Mouse (Mus musculus) kidney, postnatal 0 days (tissue): ENCODE results near the gene Taok1. TPM values are rescaled to one million over a fixed set of nuclear protein-coding genes. Genes with fewer than 3 reads are reported as not detected.

Experiments
- ATAC-seq: fragments of 200-750 bp; cut with Nextera tagmentation; replicated peaks from 2 replicates; pipeline ENCODE4 v1.8.0; 2017; ENCODE audit warnings: low read depth, moderate number of reproducible peaks, moderate TSS enrichment, moderate library complexity; ENCODE audit not compliant: low FRiP score
- DNase-seq: peaks from one replicate; pipeline ENCODE4 v3.0.0-alpha.2; 2016; ENCODE audit warnings: low spot score
- H3K27ac ChIP-seq: fragments of 300-500 bp; sonication (generic); 2 replicates; pipeline ENCODE4 v1.5.1; 2014; ENCODE audit warnings: mild to moderate bottlenecking
- H3K27me3 ChIP-seq: fragments of 300-500 bp; sonication (generic); 2 replicates; pipeline ENCODE4 v1.6.1; 2014; ENCODE audit warnings: low read length, mixed read lengths; ENCODE audit not compliant: insufficient read depth
- H3K36me3 ChIP-seq: fragments of 300-500 bp; sonication (generic); 2 replicates; pipeline ENCODE4 v1.6.1; 2014; ENCODE audit warnings: low read length, mixed read lengths; ENCODE audit not compliant: insufficient read depth
- H3K4me1 ChIP-seq: fragments of 300-500 bp; sonication (generic); replicated peaks from 2 replicates; pipeline ENCODE4 v1.6.1; 2014; ENCODE audit warnings: antibody characterized with exemption, low read length, mixed read lengths; ENCODE audit not compliant: insufficient read depth
- H3K4me2 ChIP-seq: fragments of 300-500 bp; sonication (generic); 2 replicates; pipeline ENCODE4 v1.6.1; 2014; ENCODE audit warnings: mild to moderate bottlenecking, low read length, moderate library complexity, mixed read lengths
- H3K4me3 ChIP-seq: fragments of 300-500 bp; sonication (generic); replicated peaks from 2 replicates; pipeline ENCODE4 v1.5.1; 2014; ENCODE audit warnings: low read depth, low read length
- H3K9ac ChIP-seq: fragments of 300-500 bp; sonication (generic); 2 replicates; pipeline ENCODE4 v1.6.1; 2014; ENCODE audit warnings: low read depth, low read length
- H3K9me3 ChIP-seq: fragments of 300-500 bp; sonication (generic); replicated peaks from 2 replicates; pipeline ENCODE4 v1.6.1; 2016; ENCODE audit warnings: low read length, inconsistent platforms, mixed read lengths
- CTCF ChIP-seq: IDR thresholded peaks from 2 replicates; pipeline ENCODE4 v1.5.1; 2016; ENCODE audit warnings: antibody characterized with exemption, low read depth, mild to moderate bottlenecking, moderate library complexity
- WGBS: fragments of 180-500 bp; shearing (Covaris S2); extraction: QIAGEN DNeasy Blood & Tissue Kit; methylation state at CpG from one replicate; pipeline ENCODE4 v1.1.7; 2014; 5-methylcytosine and 5-hydroxymethylcytosine counted together
- polyA plus RNA-seq: library from polyadenylated mRNA; unstranded; fragments of >200 nt; fragmentation: Nextera tagmentation; extraction: Ambion mirVana; gene quantifications from 2 replicates; pipeline ENCODE4 v1.2.1, GENCODE M21; 2015

The Taok1 gene
- polyA plus RNA-seq, 1 experiment from 2014 or later = 17.7 TPM

- ATAC-seq (peak; percentile 46; the same call in 1 of the 2 replicates), DNase-seq (peak; percentile 89)
- Histone ChIP-seq H3K9me3 (no peaks in the 10 kb centered on the region), H3K27me3 (no peaks in the 10 kb centered on the region), H3K4me1 (no peaks in the 10 kb centered on the region), H3K27ac (no peak overlapping the region), H3K4me3 (peak overlapping the region; percentile 25), H3K4me2 (peak overlapping the region; percentile 64), H3K36me3 (no peaks in the 10 kb centered on the region), H3K9ac (no peak overlapping the region)
- TF ChIP-seq CTCF = peak; percentile 94
- WGBS = 10% methylated on average over 8 of the region's 8 CpGs
These were observed 22.6 kb upstream of the Taok1 start for GRCm38 (mm10) chr11:77630257-77630670.

DNA sequence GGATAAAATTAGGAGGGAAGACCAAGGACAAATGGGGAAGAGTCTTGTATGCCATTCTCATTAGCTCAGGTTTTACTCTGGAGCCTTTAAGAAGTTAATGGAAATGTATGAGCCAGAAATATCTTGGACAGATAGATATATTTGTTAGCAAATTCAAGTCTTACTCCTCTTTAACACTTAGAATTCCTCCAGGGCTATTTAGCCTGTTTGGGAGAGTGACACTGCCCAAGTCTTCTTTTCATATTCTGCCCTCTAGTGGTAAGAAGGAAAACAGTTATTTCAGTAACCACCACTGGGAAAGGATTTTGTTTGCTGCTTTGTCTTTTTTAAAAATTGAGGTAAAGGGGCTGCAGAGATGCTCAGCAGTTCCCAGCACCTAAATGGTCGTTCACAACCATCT is 21.9 kb upstream of the Taok1 start:
- Histone ChIP-seq H3K4me1 (no peaks in the 10 kb centered on the region), H3K4me3 (no peak overlapping the region), H3K27ac (no peak overlapping the region), H3K9me3 (no peaks in the 10 kb centered on the region), H3K36me3 (no peaks in the 10 kb centered on the region), H3K9ac (no peak overlapping the region), H3K4me2 (no peak overlapping the region), H3K27me3 (no peaks in the 10 kb centered on the region)
- TF ChIP-seq CTCF = peak; percentile 83
- DNase-seq (peak; percentile 92), ATAC-seq (no peak)
- WGBS = 0% methylated on average over 1 of the region's 1 CpGs

- Histone ChIP-seq H3K4me1 (0 out of 2 replicates have a peak, but pooled peaks cover 6% of the 10 kb centered on the region), H3K4me3 (no peak overlapping the region), H3K4me2 (no peak overlapping the region), H3K27ac (no peak overlapping the region), H3K9me3 (no peaks in the 10 kb centered on the region), H3K9ac (no peak overlapping the region), H3K27me3 (no peaks in the 10 kb centered on the region), H3K36me3 (no peaks in the 10 kb centered on the region)
- ATAC-seq (no peak), DNase-seq (no peak)
- no peak for TF ChIP-seq CTCF
- 65% methylated on average over 5 of the region's 5 CpGs for WGBS
These were observed 19.3 kb upstream of the Taok1 start for GRCm38 (mm10) chr11:77626596-77627535.

DNA sequence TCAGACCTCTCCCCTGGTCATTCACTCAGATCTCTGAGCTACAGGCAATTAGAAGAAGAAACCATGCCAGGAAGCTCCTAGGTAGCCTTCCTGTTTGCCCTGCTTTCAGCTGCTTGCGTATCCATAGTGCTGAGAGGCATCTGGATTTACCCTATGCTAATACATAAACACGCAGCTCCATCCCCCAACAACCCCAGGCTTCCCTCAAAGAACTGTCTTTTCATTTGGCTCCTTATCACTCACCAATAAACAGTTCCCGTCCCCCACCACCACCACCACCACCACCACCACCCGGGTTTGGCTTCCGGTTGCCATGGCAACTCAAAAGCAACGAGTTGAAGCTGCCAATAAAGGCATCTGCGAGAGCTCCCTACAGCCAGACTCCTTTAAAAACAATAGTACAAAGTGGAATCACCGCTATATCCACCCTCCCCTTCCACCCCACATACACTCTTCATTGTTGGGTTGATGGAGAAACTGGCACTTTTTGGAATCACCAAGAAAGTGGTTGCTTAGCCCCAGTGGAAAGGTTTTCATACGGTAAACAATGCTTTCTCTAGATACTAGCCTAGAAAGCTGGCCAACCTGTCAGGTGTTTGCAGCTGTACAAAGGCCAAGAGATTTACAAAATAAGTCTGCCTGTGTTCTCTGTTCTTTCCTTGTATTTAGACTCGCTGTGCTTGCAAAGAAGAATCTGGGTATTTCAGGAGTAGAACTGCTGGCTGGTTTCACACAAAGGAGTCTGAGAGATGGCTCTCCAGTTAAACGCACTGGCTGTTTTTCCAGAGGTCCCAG is 17.6 kb upstream of the Taok1 start:
- Histone ChIP-seq H3K9ac (no peak overlapping the region), H3K27me3 (no peaks in the 10 kb centered on the region), H3K27ac (no peak overlapping the region), H3K36me3 (no peaks in the 10 kb centered on the region), H3K4me2 (peak overlapping the region; percentile 58), H3K4me1 (0 out of 2 replicates have a peak, but pooled peaks cover 6% of the 10 kb centered on the region), H3K9me3 (no peaks in the 10 kb centered on the region), H3K4me3 (peak overlapping the region; percentile 24)
- peak; percentile 36 for DNase-seq
- ATAC-seq = no peak
- 14% methylated on average over 11 of the region's 11 CpGs for WGBS
- no peak for TF ChIP-seq CTCF

GRCm38 (mm10) chr11:77624441-77625060 is 16.9 kb upstream of the Taok1 start:
- TF ChIP-seq CTCF = no peak
- Histone ChIP-seq H3K27ac (no peak overlapping the region), H3K27me3 (no peaks in the 10 kb centered on the region), H3K36me3 (no peaks in the 10 kb centered on the region), H3K4me3 (peak overlapping the region; percentile 24), H3K9me3 (no peaks in the 10 kb centered on the region), H3K4me2 (peak overlapping the region; percentile 58), H3K9ac (peak overlapping the region; percentile 27; the same call in 1 of the 2 replicates), H3K4me1 (0 out of 2 replicates have a peak, but pooled peaks cover 6% of the 10 kb centered on the region)
- WGBS = under 1% methylated on average over 17 of the region's 17 CpGs
- peak; percentile 76 for DNase-seq
- ATAC-seq = no peak; the same call in 1 of the 2 replicates

- ATAC-seq (no peak), DNase-seq (no peak)
- Histone ChIP-seq H3K9ac (no peak overlapping the region), H3K27ac (no peak overlapping the region), H3K4me2 (peak overlapping the region; percentile 58), H3K36me3 (no peaks in the 10 kb centered on the region), H3K9me3 (no peaks in the 10 kb centered on the region), H3K4me3 (peak overlapping the region; percentile 24; the same call in 1 of the 2 replicates), H3K27me3 (no peaks in the 10 kb centered on the region), H3K4me1 (0 out of 2 replicates have a peak, but pooled peaks cover 6% of the 10 kb centered on the region)
- 26% methylated on average over 5 of the region's 5 CpGs for WGBS
- TF ChIP-seq CTCF = no peak
These were observed 16.4 kb upstream of the Taok1 start for GRCm38 (mm10) chr11:77624002-77624401.
